Mouse (Mus musculus) MEL (cell line): ENCODE measurements around the gene Mmaa. TPM values are rescaled to one million over a fixed set of nuclear protein-coding genes. Genes with fewer than 3 reads are reported as not detected.
A peak's percentile ranks its signal among the peaks of the same experiment; 100 is the strongest.

Experiments
- DNase-seq: peaks from one replicate; pipeline ENCODE4 v3.0.0; 2011; ENCODE audit warnings: low read depth, low spot score
- H3K27ac ChIP-seq: 2 replicates; pipeline ENCODE4 v1.5.1; 2012; ENCODE audit warnings: low read depth, mild to moderate bottlenecking, control low read depth, low read length, moderate library complexity; ENCODE audit not compliant: control insufficient read depth
- H3K27me3 ChIP-seq, 2 experiments: fragments of 150-350 bp in 1 of 2; sonication (generic) in 1 of 2; 2 replicates each; pipeline ENCODE4 v1.6.1; 2012; ENCODE audit warnings: low read length in 2 of 2, mild to moderate bottlenecking in 2 of 2, improper control_type of control experiment in 1 of 2, moderate library complexity in 1 of 2; ENCODE audit not compliant: insufficient read depth in 2 of 2, control insufficient read depth in 1 of 2
- H3K36me3 ChIP-seq, 2 experiments: 2 replicates each; pipeline ENCODE4 v1.6.1; 2012 to 2014; ENCODE audit warnings: low read length in 2 of 2, improper control_type of control experiment in 1 of 2, inconsistent platforms in 1 of 2, mild to moderate bottlenecking in 1 of 2; ENCODE audit not compliant: insufficient read depth in 2 of 2, control insufficient read depth in 1 of 2
- H3K4me1 ChIP-seq, 2 experiments: fragments of 150-350 bp in 1 of 2; sonication (generic) in 1 of 2; 2 replicates each; pipeline ENCODE4 v1.6.1; 2012; ENCODE audit warnings: low read length in 2 of 2, improper control_type of control experiment in 1 of 2, mild to moderate bottlenecking in 1 of 2; ENCODE audit not compliant: insufficient read depth in 2 of 2, control insufficient read depth in 1 of 2
- H3K4me3 ChIP-seq, 2 experiments: fragments of 150-350 bp in 1 of 2; sonication (generic) in 1 of 2; 2 replicates each; pipeline ENCODE4 v1.5.1; 2012; ENCODE audit warnings: low read depth in 2 of 2, low read length in 2 of 2, mild to moderate bottlenecking in 2 of 2, moderate library complexity in 2 of 2, control low read depth in 1 of 2, improper control_type of control experiment in 1 of 2; ENCODE audit not compliant: control insufficient read depth in 1 of 2, insufficient read depth in 1 of 2
- H3K79me2 ChIP-seq: 2 replicates; pipeline ENCODE4 v1.6.1; 2012; ENCODE audit warnings: mild to moderate bottlenecking, low read length, moderate library complexity; ENCODE audit not compliant: control insufficient read depth, poor library complexity, insufficient read depth
- H3K9ac ChIP-seq: 2 replicates; pipeline ENCODE4 v1.6.1; 2012; ENCODE audit warnings: low read depth, mild to moderate bottlenecking, control low read depth, low read length, moderate library complexity; ENCODE audit not compliant: control insufficient read depth, poor library complexity, severe bottlenecking
- H3K9me3 ChIP-seq: fragments of 150-350 bp; sonication (generic); replicated peaks from 2 replicates; pipeline ENCODE4 v1.6.1; 2012; ENCODE audit warnings: mild to moderate bottlenecking, low read length, improper control_type of control experiment, moderate library complexity; ENCODE audit not compliant: insufficient read depth
- CHD1 ChIP-seq: IDR thresholded peaks from 2 replicates; pipeline ENCODE4 v1.6.1; 2012; ENCODE audit warnings: low read depth, mild to moderate bottlenecking, inconsistent platforms, low read length, improper control_type of control experiment
- CTCF ChIP-seq, 3 experiments: IDR thresholded peaks in 2 of 3; conservative IDR thresholded peaks in 1 of 3; 2 replicates each; pipeline ENCODE4 v1.5.1; 2011 to 2012; ENCODE audit warnings: low read length in 3 of 3, low read depth in 2 of 3, mild to moderate bottlenecking in 2 of 3, improper control_type of control experiment in 1 of 3, inconsistent platforms in 1 of 3, mixed read lengths in 1 of 3, moderate library complexity in 1 of 3; ENCODE audit not compliant: control insufficient read depth in 1 of 3, insufficient read depth in 1 of 3, poor library complexity in 1 of 3, severe bottlenecking in 1 of 3
- E2F4 ChIP-seq: IDR thresholded peaks from 2 replicates; pipeline ENCODE4 v1.6.1; 2011; ENCODE audit warnings: low read depth, low read length, improper control_type of control experiment, borderline replicate concordance
- ELF1 ChIP-seq: IDR thresholded peaks from 2 replicates; pipeline ENCODE4 v1.6.1; 2014; ENCODE audit warnings: low read depth, mild to moderate bottlenecking, inconsistent platforms, low read length, improper control_type of control experiment, moderate library complexity
- GABPA ChIP-seq: IDR thresholded peaks from 2 replicates; pipeline ENCODE4 v1.6.1; 2012; ENCODE audit warnings: low read depth, mild to moderate bottlenecking, inconsistent platforms, low read length, improper control_type of control experiment, moderate library complexity
- HCFC1 ChIP-seq: IDR thresholded peaks from 2 replicates; pipeline ENCODE4 v1.6.1; 2012; ENCODE audit warnings: low read depth, mild to moderate bottlenecking, inconsistent platforms, low read length, improper control_type of control experiment, moderate library complexity
- JUND ChIP-seq: IDR thresholded peaks from 2 replicates; pipeline ENCODE4 v1.6.1; 2011; ENCODE audit warnings: low read depth, mild to moderate bottlenecking, improper control_type of control experiment, low read length
- MAFK ChIP-seq: IDR thresholded peaks from 2 replicates; pipeline ENCODE4 v1.6.1; 2011; ENCODE audit warnings: low read depth, mild to moderate bottlenecking, low read length, improper control_type of control experiment, borderline replicate concordance
- MXI1 ChIP-seq: IDR thresholded peaks from 2 replicates; pipeline ENCODE4 v1.6.1; 2011; ENCODE audit warnings: mild to moderate bottlenecking, low read depth, low read length, improper control_type of control experiment
- MYB ChIP-seq: IDR thresholded peaks from 2 replicates; pipeline ENCODE4 v1.6.1; 2011; ENCODE audit warnings: mild to moderate bottlenecking, low read depth, low read length, improper control_type of control experiment
- NELFE ChIP-seq: IDR thresholded peaks from 2 replicates; pipeline ENCODE4 v1.6.1; 2011; ENCODE audit warnings: low read depth, low read length, improper control_type of control experiment
- NRF1 ChIP-seq: IDR thresholded peaks from 2 replicates; pipeline ENCODE4 v1.6.1; 2014; ENCODE audit warnings: low read depth, mild to moderate bottlenecking, inconsistent platforms, low read length, improper control_type of control experiment, moderate library complexity; ENCODE audit not compliant: poor library complexity, insufficient read depth, severe bottlenecking
- POLR2A ChIP-seq, 2 experiments: IDR thresholded peaks; 2 replicates each; pipeline ENCODE4 v1.6.1; 2011 to 2012; ENCODE audit warnings: low read length in 2 of 2, mild to moderate bottlenecking in 2 of 2, control low read depth in 1 of 2, improper control_type of control experiment in 1 of 2, low read depth in 1 of 2, moderate library complexity in 1 of 2; ENCODE audit not compliant: control insufficient read depth in 1 of 2, insufficient read depth in 1 of 2, poor library complexity in 1 of 2
- POLR2AphosphoS5 ChIP-seq: IDR thresholded peaks from 2 replicates; pipeline ENCODE4 v1.6.1; 2012; ENCODE audit warnings: low read depth, borderline replicate concordance, mild to moderate bottlenecking, inconsistent platforms, low read length, moderate library complexity, mixed read lengths
- RCOR1 ChIP-seq: IDR thresholded peaks from 2 replicates; pipeline ENCODE4 v1.6.1; 2012; ENCODE audit warnings: low read depth, mild to moderate bottlenecking, inconsistent platforms, low read length, improper control_type of control experiment
- SIN3A ChIP-seq: IDR thresholded peaks from 2 replicates; pipeline ENCODE4 v1.6.1; 2012; ENCODE audit warnings: low read length, improper control_type of control experiment, inconsistent platforms
- TAL1 ChIP-seq: IDR thresholded peaks from 2 replicates; pipeline ENCODE4 v1.6.1; 2012; ENCODE audit warnings: mild to moderate bottlenecking, inconsistent platforms, low read length, moderate library complexity, mixed read lengths
- TBP ChIP-seq: IDR thresholded peaks from 2 replicates; pipeline ENCODE4 v1.8.0; 2011; ENCODE audit warnings: low read depth, low read length, improper control_type of control experiment
- TCF12 ChIP-seq: IDR thresholded peaks from 2 replicates; pipeline ENCODE4 v1.6.1; 2014; ENCODE audit warnings: low read depth, mild to moderate bottlenecking, inconsistent platforms, low read length, improper control_type of control experiment, moderate library complexity
- UBTF ChIP-seq: IDR thresholded peaks from 2 replicates; pipeline ENCODE4 v1.6.1; 2012; ENCODE audit warnings: low read depth, mild to moderate bottlenecking, inconsistent platforms, low read length, improper control_type of control experiment, moderate library complexity, borderline replicate concordance; ENCODE audit not compliant: insufficient read depth
- ZC3H11A ChIP-seq: IDR thresholded peaks from 2 replicates; pipeline ENCODE4 v1.6.1; 2012; ENCODE audit warnings: low read depth, mild to moderate bottlenecking, inconsistent platforms, low read length, improper control_type of control experiment
- ZMIZ1 ChIP-seq: IDR thresholded peaks from 2 replicates; pipeline ENCODE4 v1.6.1; 2012; ENCODE audit warnings: low read depth, mild to moderate bottlenecking, inconsistent platforms, low read length, improper control_type of control experiment, moderate library complexity
- polyA plus RNA-seq, 2 experiments: library from polyadenylated mRNA; stranded (reverse) in 1 of 2; unstranded in 1 of 2; fragments of >175 nt in 1 of 2; fragments of >200 nt in 1 of 2; gene quantifications; 2 replicates each; pipeline versions ENCODE4 v1.2.1 to v1.2.4; 2012; ENCODE audit warnings: low replicate concordance in 2 of 2, low read depth in 1 of 2; ENCODE audit not compliant: insufficient read length in 2 of 2, insufficient read depth in 1 of 2, missing spikeins in 1 of 2
- total RNA-seq: library from RNA; depleted of rRNA; stranded (reverse); fragments of 300-350 nt; gene quantifications from 2 replicates; pipeline ENCODE4 v1.2.3, GENCODE M21; 2012

Mmaa gene
- total and polyA plus RNA-seq, 3 experiments: 3.2 to 6.8 TPM; not detected in 1

DNA sequence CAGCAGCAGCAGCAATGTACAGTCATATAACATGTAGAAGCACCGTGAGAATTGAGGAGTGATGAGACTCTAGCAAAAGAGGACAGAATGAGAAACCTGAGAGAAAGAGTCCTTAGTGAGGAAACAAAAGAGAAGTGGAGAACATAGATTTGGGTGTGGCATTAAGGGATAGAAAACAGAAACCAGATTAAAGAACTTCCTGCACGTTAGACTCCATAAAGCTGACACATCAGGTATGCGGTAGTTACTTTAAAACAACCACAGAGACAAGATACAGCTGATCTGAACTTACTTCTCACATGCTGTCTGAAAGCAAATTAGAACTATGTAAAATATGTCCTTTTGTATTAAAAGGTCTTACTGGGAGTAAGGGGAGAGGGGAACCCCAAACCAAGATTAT, 8.3 kb downstream of the Mmaa start:
- Histone ChIP-seq H3K9me3 (no peaks in the 10 kb centered on the region), H3K36me3 (peaks cover 0 to 25% of the 10 kb centered on the region in 2 experiments; a peak in 2 of 4 replicates), H3K4me3 (no peak overlapping the region), H3K9ac (no peak overlapping the region), H3K27ac (no peak overlapping the region), H3K79me2 (no peaks in the 10 kb centered on the region), H3K4me1 (peaks cover 12 to 20% of the 10 kb centered on the region in 2 experiments), H3K27me3 (no peaks in the 10 kb centered on the region)
- DNase-seq: peak; percentile 15
- TF ChIP-seq TCF12 (no peak), GABPA (no peak), ZC3H11A (no peak), RCOR1 (peak; percentile 25; the same call in 1 of the 2 replicates)

DNA sequence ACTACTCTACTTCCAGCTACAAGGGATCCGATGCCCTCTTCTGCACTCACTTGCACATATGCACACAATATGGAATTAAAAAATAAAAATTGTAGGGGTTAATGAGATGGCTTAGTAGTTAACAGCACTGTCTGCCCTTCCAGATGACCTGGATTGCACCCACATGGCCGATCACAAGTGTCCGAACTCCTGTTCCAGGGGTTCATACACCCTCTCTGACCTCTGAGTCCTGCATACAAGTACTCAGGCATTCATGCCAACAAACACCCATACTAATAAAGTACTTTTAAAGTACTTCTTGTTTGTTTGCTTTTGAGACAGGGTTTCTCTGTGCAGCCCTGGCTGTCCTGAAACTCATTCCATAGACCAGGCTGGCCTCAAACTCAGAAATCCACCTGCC, 10.1 kb downstream of the Mmaa start:
- peaks cover 0 to 19% of the 10 kb centered on the region in 2 experiments; a peak in 2 of 4 replicates for H3K36me3 ChIP-seq
- no peaks in the 10 kb centered on the region for H3K9me3 ChIP-seq
- DNase-seq: no peak
- no peak overlapping the region for H3K27ac ChIP-seq
- no peaks in the 10 kb centered on the region for H3K27me3 ChIP-seq
- H3K4me3 ChIP-seq: no peak overlapping the region
- TF ChIP-seq NELFE: no peak
- TF ChIP-seq UBTF: no peak
- no peak for TF ChIP-seq E2F4
- no peak for TF ChIP-seq ZC3H11A
- H3K79me2 ChIP-seq: no peaks in the 10 kb centered on the region
- no peak overlapping the region for H3K9ac ChIP-seq
- peaks cover 2 to 15% of the 10 kb centered on the region in 2 experiments; a peak in 3 of 4 replicates for H3K4me1 ChIP-seq

- H3K4me1 ChIP-seq: no peaks in the 10 kb centered on the region
- no peak for TF ChIP-seq NELFE
- TF ChIP-seq JUND: no peak
- TF ChIP-seq ELF1: no peak
- TF ChIP-seq TBP: no peak
- no peak for TF ChIP-seq POLR2A (IDR thresholded peaks at IDR 0.05; ENCODE audit: control insufficient read depth in 1 of 2, insufficient read depth in 1 of 2, low read depth in 1 of 2, low read length in 2 of 2, poor library complexity in 1 of 2)
- no peak for TF ChIP-seq SIN3A
- TF ChIP-seq TAL1: no peak
- no peak for TF ChIP-seq NRF1
- TF ChIP-seq ZC3H11A: no peak
- no peak for TF ChIP-seq CTCF (IDR thresholded peaks at IDR 0.05 in 2 of 3, conservative IDR thresholded peaks at IDR 0.05 in 1 of 3; ENCODE audit: control insufficient read depth in 1 of 3, insufficient read depth in 1 of 3, low read depth in 2 of 3, low read length in 3 of 3, poor library complexity in 1 of 3, severe bottlenecking in 1 of 3)
- no peak for TF ChIP-seq MXI1
- no peak for TF ChIP-seq RCOR1
- no peak for TF ChIP-seq MYB
- no peak for TF ChIP-seq POLR2AphosphoS5
- no peak for TF ChIP-seq HCFC1
- TF ChIP-seq CHD1: no peak
- no peak for TF ChIP-seq ZMIZ1
- TF ChIP-seq MAFK: no peak
- H3K27me3 ChIP-seq: no peaks in the 10 kb centered on the region
Measured at GRCm38 (mm10) chr8:79281376-79281890, 13.3 kb downstream of the Mmaa start.

More at GRCm38 (mm10) chr8:79281376-79281890, 13.3 kb downstream of the Mmaa start:
- no peak overlapping the region for H3K27ac ChIP-seq
- no peak for DNase-seq
- H3K9me3 ChIP-seq: no peaks in the 10 kb centered on the region
- no peak overlapping the region for H3K4me3 ChIP-seq
- no peaks in the 10 kb centered on the region for H3K79me2 ChIP-seq
- H3K9ac ChIP-seq: no peak overlapping the region
- no peaks in the 10 kb centered on the region for H3K36me3 ChIP-seq
